Mouse (Mus musculus): ENCODE results near the gene Osbpl8. TPM values are rescaled to one million over a fixed set of nuclear protein-coding genes. Genes with fewer than 3 reads are reported as not detected.
A peak's percentile ranks its signal among the peaks of the same experiment; 100 is the strongest.

The Osbpl8 gene
- total RNA-seq, 2 experiments from 2014 or later, result 26.1 to 30.9 TPM

DNA sequence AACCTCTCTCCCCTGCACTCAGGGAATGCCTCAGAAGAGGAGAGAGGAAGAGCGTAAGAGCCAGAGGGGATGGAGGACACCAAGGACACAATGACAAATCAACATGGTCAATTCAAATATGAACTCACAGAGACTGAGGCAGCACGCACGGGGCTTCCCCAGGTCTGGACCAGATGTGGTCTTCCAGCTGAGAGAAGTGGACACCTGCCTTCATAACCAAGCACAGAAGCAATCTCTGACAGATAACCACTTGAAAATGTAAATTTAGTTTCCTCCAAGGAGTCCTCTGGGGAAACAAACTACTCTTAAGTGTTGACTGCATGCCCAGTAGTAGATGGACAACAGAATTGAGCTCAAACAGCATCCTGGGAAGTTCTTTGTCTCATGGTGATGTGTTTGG, 9.5 kb upstream of the Osbpl8 start:
- no peak for DNase-seq

DNA sequence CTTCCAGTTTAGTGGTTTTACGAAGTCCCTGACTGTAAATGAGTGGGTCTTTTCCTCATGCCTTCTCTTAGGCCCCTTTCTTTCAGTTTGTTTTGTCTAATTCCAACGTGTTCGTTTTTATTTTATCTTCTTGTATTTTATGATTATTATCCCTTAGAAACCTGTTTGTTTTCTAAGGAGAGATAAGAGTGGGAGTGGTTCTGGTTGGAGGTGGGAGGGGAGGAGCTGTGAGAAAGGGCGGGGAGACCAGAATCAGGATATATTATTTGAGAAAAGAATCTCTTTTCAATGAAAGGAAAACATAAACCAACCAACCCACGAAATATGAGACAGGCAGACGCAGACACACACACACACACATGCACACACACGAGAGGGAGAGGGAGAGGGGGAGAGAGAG, 9.0 kb upstream of the Osbpl8 start:
- no peak for DNase-seq

DNA sequence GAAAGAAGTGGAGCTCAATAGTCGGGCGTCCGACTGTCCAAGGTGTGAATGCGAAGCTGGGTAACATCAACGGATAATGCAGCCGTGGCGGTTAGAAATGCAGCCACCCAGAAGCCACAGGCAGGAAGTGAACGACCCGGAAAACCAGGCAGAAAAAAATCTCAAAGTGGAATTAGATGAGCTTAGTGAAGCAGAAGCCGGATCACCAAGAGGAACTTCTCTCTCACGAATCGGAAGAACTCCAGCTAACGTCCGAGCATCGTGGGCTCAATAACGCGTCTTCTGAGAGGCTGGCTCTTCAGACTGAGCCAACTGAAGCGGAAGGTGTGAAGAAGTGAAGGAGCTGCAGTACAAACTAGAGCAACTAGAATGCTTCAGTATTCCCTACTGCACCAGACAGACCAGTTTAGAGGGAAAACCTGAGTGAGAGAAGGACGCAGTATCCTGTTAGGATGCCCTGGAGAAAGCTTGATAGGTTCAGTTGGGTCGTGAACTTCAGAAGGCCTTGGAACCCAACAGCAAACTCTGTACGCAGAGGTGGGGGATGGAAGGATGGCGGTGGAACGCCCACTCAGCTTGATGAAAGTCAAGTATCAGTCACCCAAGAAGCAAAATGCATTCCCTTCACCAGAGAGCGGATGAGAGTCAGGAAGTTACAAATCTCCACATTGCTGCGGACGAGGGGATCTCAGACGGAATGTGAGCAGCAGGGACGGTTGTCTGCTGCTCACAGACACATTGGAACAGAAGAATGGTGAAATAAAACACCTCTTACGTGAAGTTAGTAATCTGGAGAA, 8.0 kb upstream of the Osbpl8 start:
- no peak for DNase-seq

DNA sequence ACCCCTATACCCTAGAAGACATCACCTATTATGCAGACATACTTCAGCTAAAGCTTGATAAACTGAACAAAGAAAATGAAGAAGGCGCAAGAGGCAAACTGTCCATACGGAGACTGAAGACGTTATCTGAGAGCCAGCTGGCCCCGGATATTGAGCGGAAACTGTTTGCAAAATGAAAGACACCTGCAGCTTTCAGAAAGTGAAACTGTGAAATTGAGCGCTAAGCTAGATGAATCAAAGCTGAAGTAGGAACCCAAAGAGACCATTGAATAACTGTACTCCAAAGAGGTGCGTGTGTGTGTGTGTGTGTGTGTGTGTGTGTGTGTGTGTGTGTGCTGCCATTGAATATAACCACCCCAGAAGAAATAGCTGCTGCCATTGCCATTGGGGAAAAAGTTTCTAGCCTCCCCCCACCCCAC, 7.3 kb upstream of the Osbpl8 start:
- DNase-seq, result no peak

DNA sequence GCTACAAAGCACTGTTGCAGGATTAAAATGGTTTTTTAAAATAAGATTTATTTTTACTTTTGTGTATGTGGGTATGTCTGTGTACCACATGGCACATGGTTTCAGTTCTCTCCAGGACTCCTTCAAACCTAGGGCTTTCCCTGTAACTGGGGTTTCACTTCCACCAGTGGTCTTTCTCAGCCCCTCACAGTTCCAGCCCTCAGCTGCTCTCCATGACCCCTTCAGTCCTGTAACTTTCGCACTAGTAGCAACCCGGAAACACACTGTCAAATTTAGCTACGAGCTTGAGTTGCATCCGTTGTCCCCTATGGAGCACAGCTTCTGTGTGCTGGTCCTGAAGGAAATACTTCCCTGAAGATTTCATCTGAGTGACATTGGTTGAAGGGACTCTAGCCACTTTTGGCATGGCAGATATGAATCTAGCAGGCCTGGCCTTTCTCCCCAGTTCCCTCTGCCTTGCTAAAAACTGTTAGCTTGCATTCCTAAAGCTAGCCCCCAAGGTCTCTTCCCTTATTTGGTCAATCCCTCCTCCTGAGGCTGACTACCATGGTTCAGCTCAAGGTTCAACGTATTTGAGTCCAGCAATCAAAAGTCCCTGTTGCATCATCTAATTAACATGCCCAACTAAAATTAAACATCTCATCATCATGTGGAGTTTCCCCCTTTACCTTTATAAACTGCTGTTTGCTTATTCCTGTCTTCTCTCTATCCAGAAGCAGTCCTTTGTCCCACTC, 4.6 kb upstream of the Osbpl8 start:
- DNase-seq, result peak; percentile 11 to 20

DNA sequence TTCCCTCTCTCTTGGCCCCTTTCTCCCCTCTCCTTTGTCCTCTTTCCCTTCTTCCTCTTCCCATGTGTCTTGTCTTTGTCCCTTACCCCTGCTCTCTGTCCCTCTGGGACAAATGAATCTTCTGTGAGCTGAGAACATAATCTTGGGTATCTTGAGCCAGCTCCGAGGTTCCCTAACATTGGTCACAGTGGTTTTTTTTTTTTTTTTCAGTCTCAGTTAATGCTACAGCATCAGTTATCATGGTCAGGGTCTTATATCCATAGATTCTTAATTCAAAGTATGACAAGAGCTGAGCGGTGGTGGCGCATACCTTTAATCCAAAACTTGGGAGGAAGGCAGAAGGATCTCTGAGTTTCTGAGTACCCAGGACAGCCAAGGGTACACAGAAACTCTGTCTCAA, 4.0 kb upstream of the Osbpl8 start:
- DNase-seq, result no peak

DNA sequence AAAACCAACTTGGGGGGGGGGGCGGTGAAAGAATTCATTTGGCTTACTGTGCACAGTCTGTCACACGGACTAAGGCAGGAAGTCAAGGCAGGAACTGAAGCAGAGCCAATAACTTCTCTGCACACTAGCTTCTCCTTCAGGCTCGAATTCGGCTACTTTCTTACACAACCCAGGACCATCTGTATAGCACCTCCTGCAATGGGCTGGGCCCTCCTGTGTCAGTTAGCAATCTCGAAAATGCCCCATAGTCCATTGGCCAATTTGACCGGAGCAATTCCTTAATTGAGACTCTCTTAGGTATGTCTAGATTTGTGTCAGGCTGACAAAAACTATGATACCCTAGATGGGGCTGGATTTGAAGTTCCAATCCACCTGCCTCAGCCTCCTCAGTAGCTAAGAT, 3.2 kb upstream of the Osbpl8 start:
- DNase-seq, result no peak

DNA sequence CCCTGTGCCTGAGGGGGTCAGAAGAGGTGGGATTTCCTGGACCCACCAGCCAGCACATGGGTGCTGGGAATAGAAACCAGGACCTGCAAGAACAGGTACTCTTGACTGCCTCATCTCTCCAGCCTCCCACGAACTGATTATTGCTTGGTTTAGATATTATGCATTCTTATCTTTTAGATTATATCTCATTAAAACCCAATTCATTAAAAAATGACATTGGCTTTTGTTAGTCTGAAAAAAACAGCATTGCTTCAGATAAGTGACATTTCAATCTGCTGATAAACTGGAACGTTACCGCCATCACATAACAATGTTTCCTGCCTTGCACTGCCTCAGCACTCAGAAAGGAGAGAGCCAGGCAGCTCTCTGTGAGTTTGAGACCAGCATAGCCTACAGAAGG, 1.5 kb upstream of the Osbpl8 start:
- no peak for DNase-seq

DNA sequence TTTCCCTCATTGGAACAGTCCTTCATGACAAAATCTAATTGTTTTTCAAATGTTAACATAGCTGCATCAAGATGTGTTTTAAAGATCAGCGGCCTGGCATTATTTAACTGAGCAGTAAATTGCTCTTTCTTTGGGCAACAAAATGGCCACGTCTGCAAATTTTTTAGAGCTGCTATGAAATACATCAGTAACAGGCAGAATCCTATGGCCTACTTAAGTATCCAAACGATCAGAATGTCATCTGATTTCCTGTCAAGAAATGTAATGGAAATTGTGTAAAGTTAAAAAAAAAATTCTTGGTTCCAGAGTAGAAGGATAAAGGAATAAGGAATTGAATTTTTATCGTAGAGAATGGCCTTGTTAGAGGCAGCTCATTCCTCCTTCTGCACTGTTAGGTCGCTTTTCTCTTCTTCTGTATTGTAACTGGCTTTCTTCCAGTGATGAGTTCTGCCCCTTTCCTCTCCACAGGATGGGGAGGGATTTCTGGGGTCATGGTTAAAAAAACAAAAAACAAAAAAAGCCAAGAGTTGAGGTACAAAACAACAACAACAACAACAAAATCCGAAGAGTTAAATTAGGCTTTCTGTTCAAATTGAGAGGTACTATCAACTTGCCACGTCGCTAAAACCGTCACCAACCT, 831 bp upstream of the Osbpl8 start:
- no peak for DNase-seq

DNA sequence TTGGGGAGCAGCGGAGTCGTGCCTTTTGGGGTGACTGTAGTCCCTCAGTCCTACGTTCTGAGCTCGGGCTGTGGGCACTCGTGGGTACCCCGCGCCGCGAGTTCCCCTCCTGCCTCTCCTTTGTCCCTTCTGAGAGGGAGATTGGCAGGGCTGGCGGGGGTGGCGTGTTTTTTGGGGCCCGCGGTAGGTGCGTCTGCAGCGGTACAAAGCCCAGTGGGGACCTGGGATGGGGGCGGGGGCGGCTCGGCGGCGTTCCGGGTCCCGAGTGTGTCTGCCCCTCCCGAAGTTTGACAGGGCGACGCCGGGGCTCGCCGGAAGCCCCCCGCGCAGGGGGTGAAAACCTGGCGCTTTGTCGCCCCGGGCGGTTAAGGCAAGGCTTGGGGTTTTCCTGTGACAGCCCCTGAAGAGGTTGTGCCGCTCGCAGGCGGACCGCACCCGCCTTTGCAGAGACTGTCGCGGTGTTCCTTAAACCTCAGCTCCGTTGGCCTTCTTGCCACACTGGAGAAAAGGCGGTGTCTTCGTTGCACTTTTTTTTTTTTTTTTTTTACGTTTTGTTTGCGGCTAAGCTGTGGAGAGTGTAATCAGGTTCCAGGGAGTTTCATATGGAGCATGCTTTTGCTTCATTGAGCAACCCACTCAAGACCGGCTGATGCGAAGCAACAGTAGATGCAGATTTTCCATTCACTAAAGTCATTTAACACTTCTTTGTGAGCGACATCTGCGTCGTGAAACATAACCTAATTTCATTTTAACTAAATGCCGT, 848 bp downstream of the Osbpl8 start:
- DNase-seq, result peak; percentile 42 to 67

DNA sequence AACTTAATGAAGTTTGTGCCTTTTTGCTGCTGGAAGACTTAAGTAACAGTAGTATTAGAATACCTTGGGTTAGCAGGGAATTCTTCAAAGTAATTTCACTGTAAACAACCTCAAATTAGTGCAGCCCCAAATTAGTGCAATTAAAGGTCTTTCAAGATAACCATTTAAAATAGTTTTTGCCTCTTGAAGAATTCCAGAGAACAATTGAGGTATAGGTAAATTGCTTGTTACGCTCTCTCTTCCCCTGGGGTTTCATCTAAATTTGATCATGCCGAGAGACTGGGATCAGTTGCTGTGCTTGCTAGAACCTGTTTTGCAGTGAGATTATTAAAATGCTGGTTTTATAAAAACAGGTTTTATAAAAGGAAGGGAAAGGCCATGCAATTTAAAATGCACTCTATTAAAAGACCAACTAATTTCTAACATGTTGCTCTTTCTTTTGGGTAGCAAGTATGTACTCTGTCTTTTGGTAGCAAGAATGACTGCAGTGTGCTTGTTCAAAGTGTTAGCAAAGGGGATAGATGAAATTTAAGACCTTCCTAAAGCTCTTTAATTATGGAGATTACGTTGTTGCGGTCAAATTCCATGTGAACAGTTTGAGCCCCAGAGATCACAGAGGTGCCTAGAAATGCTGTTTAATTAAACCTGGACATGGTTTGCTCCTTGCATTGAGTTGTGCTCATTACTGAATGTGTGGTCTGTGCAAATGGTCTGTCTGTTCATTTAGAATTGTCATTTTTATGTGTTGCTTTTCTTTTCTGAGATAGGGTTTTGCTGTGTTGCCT, 1.7 kb downstream of the Osbpl8 start:
- no peak for DNase-seq

DNA sequence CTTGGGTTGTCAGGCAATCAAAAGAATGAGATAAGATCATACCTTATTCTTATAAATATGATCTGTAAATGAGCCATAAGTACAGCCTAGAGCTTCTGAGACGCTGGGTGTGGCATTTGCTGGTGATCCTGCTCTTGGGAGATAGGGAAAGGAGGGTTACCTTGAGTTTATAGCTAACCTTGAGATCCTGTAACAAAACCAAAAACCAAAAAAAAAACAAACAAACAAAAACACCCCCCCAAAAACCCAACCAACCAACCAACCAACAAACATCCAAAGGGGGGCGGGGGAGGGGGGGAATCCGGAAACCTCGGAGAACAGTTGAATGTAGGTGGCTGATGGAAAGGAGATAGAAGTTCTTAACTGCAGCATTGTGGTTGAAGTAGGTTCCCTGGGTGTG, 2.9 kb downstream of the Osbpl8 start:
- DNase-seq, result no peak

DNA sequence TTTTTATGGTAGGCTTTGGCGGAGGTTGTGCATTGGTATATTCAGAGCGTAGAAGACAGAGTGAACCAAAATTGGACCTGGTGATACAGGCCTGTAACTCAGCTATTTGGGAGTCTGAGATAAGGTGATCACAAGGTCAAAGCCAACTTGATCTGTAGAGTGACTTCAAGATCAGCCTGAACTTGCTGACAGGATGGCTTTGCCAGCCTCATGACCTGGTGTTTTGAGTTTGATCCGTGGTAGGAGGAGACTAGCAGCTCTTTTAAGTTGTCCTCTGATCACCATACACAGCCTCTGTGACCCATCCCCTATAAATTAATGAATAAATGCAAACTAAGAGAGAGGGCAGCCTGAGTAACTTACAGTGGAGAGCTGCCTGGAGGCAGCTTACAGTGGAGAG, 3.8 kb downstream of the Osbpl8 start:
- DNase-seq, result no peak

DNA sequence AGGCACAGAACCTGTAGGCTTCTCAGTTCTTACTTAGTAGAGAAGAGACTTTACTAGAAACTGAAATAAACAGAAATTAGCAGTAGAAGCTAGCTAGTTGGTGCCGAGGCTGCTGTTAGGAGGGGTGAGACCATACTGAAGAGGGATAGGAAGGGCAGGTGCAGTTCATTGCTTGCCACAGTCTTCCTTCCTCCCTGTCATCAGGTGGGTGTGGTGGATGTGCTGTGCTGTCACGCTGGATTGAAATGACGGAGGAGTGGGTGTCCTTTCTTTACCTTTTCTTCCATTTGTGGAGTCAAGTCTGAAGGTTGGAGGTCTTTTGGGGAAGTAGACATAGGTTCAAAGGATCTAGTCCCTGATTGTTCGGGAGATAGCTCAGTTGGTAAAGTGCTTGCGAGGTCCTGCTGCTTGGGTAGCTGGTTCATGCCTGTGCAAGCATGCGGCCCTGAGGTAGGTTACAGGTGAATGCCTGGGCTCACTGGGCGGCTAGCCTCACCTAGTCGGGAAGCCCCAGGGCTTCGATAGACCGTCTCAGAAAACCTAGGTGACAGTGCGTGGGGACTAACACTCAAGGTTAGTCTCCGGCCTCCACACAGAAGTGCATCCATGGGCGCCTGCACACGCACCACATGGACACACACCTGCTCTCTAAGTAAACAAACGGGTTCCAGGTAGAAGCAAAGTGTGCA, 6.8 kb downstream of the Osbpl8 start:
- DNase-seq, result no peak

DNA sequence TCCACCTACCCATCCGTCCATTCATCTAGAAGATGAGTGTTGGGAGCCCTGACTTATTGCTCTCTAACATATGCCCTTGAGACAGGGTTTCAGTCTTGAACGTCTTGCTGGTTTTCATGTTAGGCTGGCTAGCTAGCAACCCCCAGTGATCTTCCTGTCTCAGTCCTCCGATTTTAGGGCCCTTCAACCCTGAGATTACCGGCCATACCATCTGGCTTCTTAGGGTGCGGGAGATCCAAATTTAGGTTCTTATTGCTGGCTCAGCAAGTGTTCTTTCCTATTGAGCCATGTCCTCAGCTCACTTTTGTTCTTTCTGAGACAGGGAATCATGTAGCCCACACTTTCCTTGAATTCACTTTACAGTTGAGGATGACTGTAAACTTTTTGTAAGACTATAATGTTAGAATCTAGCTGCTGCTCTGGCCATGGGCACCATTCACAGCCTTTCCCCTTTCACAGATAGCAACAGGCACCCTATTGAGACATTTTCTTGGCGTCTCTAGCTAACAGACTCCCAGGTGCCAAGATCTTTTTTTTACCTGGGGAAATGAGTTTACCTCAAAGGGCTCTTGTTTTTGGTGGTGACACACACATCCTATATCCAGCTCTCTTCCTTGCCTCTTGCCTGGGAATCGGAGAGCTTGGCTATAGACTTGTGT, 9.2 kb downstream of the Osbpl8 start:
- no peak for DNase-seq

DNA sequence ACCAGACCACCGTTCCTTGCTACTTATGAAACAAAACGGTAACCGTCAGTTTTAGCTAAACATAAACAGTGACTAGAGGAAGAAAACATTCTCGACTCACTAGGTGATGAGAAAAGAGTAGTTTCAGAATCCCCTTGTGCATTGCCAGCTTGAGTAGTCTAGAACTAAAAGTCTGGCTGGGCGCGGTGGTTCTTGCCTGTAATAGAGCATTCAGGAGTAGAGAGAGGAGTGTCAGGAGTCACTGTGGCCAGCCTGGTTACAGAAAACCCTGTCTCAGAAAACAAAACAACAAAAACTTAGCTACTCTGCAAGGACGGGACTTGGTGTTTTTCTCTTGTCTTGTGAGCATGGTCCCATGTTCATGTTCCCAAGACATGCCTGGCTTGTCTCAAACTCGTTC, 12.8 kb downstream of the Osbpl8 start:
- no peak for DNase-seq

DNA sequence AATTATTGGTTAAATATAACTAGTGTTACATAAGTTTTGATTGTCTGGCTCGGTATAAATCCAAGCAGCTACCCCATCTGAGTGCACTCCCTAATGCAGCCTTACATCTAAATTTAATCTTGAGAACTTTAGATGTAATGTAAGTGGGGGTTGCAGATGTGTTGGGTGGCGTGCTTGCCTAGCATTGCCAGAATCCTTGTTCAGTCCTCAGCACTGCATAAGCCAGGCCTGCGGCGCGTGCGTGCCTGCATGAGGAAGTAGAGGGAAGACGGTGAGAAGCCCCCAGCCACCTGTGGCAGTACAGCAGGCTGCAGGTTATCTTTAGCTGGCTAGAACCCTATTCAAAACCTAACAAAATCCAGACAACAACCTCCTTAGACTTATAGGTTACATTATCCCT, 13.5 kb downstream of the Osbpl8 start:
- no peak for DNase-seq

DNA sequence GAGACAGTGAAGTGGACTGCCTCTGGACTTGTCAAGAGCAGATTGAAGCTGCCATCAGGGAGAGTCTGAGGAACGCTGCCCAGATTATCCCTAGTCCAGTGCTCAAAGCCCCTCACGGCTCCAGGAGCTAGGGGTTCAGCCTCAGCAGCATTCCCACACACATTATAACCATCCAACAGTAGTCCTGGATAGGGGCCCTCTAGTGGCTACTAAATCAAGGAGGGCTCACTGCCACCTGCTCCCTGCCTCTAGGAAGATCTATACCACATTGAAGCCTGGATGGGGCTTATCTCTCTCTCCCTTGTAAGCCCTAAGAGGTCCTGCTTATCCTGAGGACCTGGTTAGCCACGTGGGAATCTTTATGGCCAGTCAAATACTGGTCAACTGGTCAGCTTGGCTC, 16.1 kb downstream of the Osbpl8 start:
- DNase-seq, result peak in 1 of 2 experiments; percentile 12

DNA sequence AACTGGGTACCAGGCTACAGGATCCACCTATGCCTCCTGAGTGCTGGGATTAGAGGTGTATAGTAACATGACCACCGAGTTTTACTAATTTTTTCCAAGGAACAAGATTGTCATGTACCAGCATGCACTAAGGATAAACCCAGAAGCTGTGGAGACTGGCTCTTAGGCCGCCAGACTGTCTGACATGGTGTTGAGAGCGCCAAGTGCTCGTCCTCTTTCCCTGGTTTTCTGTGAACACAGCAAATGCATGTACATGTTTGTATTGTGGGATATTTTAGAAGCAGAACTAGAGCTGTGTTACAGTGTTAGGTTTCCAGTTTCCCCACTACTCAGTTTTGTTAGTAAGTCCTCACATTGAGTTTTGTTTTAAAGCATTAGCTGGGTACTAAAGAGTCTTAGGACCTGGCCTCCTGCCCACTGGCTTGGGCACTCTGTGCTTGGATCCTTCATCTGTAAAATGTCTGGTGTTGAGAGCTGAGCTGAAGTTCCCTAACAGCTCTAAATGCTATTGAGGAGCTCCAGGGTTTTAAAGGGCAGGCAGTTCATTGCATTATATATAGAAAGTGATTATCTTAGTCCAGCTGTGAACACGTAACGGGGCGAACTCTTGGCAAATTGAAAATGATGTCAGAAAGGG, 19.2 kb downstream of the Osbpl8 start:
- DNase-seq, result peak in 1 of 2 experiments; percentile 12

Measured in adrenal gland, postnatal 36 days (tissue).